Mouse (Mus musculus) erythroblast, embryonic 14.5 days (primary cell): ENCODE data around the gene Tcp11. TPM values are rescaled to one million over a fixed set of nuclear protein-coding genes. Genes with fewer than 3 reads are reported as not detected.

ENCODE experiments used
- H3K27me3 ChIP-seq: 2 replicates; pipeline ENCODE4 v1.6.1; 2012; ENCODE audit warnings: inconsistent platforms; ENCODE audit not compliant: control insufficient read depth
- H3K36me3 ChIP-seq: 2 replicates; pipeline ENCODE4 v1.6.1; 2012; ENCODE audit warnings: mild to moderate bottlenecking, inconsistent platforms; ENCODE audit not compliant: control insufficient read depth
- H3K4me1 ChIP-seq: 2 replicates; pipeline ENCODE4 v1.6.1; 2012; ENCODE audit warnings: inconsistent platforms; ENCODE audit not compliant: control insufficient read depth
- H3K4me3 ChIP-seq: replicated peaks from 2 replicates; pipeline ENCODE3; 2012; ENCODE audit warnings: moderate library complexity, mild to moderate bottlenecking, inconsistent platforms
- H3K9me3 ChIP-seq: 2 replicates; pipeline ENCODE4 v1.6.1; 2012; ENCODE audit warnings: low read length, inconsistent platforms, mixed read lengths; ENCODE audit not compliant: control insufficient read depth
- GATA1 ChIP-seq: IDR thresholded peaks from 2 replicates; pipeline ENCODE4 v1.6.1; 2012; ENCODE audit warnings: low read length, inconsistent platforms, mixed read lengths
- TAL1 ChIP-seq: IDR thresholded peaks from 3 replicates; pipeline ENCODE4 v1.6.1; 2012; ENCODE audit warnings: low read length, inconsistent platforms, mixed read lengths
- polyA plus RNA-seq: library from polyadenylated mRNA; stranded (reverse); fragments of >175 nt; gene quantifications from 2 replicates; pipeline ENCODE4 v1.2.3, GENCODE M21; 2012

Tcp11 gene
- polyA plus RNA-seq, 1 experiment: not detected

DNA sequence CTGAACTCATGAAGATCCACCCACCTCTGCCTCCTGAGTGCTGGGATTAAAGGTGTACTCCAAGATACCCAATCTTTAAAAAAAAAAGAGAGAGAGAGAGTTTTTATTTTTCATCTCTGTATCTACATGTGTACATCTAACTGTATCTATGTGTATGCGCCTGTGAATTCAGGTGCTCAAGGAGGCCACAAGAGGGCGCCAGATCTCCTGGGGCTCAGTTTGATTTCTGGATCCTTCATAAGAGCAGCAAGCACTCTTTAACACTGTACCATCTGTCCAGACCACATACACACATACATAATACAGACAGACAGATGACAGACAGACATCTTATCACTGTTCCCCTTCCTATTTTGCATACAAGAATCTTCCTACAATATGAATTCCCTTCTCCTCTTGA is 11.9 kb upstream of the Tcp11 start:
- Histone ChIP-seq H3K4me1 (no peaks in the 10 kb centered on the region), H3K9me3 (peaks cover 10% of the 10 kb centered on the region), H3K27me3 (no peaks in the 10 kb centered on the region), H3K36me3 (no peaks in the 10 kb centered on the region), H3K4me3 (no peak overlapping the region)
- TF ChIP-seq GATA1: no peak
- no peak for TF ChIP-seq TAL1

DNA sequence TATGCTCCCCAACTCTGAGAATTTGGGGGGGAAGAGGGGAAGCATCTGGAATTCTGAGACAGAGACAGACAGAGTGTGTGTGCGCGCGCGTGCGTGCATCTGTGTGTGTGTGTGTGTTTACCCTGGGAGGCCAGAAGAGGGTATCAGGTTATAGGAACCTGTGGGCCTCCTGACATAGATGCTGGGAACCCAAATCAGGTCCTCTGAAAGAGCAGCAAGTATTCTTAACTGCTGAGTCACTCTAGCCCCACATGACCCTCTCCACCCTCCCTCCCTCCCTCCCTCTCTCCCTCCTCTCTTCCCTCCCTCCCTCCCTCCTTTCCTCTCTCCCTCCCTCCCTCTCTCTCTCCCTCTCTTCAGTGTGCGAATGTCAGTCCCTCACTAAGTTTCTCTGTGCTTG is 8.3 kb upstream of the Tcp11 start:
- peaks cover 7% of the 10 kb centered on the region for H3K9me3 ChIP-seq
- H3K27me3 ChIP-seq: no peaks in the 10 kb centered on the region; the same call in 1 of the 2 replicates
- no peaks in the 10 kb centered on the region for H3K36me3 ChIP-seq
- no peak overlapping the region for H3K4me3 ChIP-seq
- TF ChIP-seq TAL1 (no peak), GATA1 (no peak)
- H3K4me1 ChIP-seq: no peaks in the 10 kb centered on the region; the same call in 1 of the 2 replicates

DNA sequence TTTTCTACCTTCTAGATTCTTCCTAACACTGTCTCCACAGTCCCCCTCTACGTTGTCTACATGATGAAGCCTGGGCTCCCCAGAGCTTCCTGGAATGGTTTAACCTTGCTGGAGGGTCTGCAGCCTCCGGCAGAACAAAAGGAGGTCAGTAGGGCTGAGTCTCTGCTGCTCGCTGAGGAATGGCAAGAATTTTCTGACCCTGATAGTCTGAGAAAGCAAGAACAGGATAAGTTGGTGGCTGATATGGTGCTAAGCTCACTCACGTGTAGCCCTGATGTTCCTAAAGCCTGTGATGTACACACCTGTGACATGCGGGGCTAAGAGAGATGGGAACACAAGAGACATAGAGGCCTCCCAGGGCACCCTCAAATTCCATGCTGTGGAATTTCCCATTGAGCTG is 7.0 kb upstream of the Tcp11 start:
- TF ChIP-seq GATA1 (no peak), TAL1 (no peak)
- Histone ChIP-seq H3K4me1 (no peaks in the 10 kb centered on the region; the same call in 1 of the 2 replicates), H3K4me3 (no peak overlapping the region), H3K27me3 (no peaks in the 10 kb centered on the region; the same call in 1 of the 2 replicates), H3K36me3 (no peaks in the 10 kb centered on the region), H3K9me3 (peaks cover 4% of the 10 kb centered on the region)

GRCm38 (mm10) chr17:28084964-28085363 is 4.5 kb upstream of the Tcp11 start:
- Histone ChIP-seq H3K36me3 (no peaks in the 10 kb centered on the region), H3K27me3 (peaks cover 15% of the 10 kb centered on the region), H3K4me1 (peaks cover 9% of the 10 kb centered on the region), H3K4me3 (no peak overlapping the region), H3K9me3 (peaks cover 4% of the 10 kb centered on the region; the same call in 1 of the 2 replicates)
- TF ChIP-seq GATA1: no peak
- no peak for TF ChIP-seq TAL1

DNA sequence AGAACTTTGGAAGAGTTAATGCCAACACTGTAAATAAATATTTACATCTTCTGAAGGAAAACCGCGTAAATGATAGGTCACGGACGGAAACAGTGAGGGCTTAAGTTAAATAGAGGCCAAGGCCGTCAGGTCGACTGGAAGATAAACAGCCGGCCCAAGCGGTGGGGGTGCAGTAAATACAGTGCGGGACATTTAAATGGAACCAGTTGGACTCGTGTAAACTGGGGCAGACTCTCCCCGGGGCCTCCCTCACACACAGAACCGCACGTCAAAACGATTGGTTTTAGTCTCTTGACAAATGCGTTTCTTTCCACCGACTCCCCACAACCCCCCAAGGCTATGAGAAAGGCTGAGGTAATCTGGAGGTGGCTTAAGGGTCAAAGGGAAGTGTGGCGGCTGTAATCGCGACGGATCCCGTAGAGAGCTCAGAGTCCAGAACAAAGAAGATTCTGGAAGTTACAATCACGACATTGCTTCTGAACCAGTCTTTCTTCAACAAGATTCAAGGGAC is 4.0 kb upstream of the Tcp11 start:
- TF ChIP-seq GATA1 (no peak), TAL1 (no peak)
- H3K9me3 ChIP-seq: peaks cover 4% of the 10 kb centered on the region; the same call in 1 of the 2 replicates
- no peaks in the 10 kb centered on the region for H3K36me3 ChIP-seq
- H3K4me3 ChIP-seq: no peak overlapping the region
- peaks cover 20% of the 10 kb centered on the region for H3K27me3 ChIP-seq
- H3K4me1 ChIP-seq: peaks cover 13% of the 10 kb centered on the region

- H3K4me1 ChIP-seq: peaks cover 13% of the 10 kb centered on the region
- H3K27me3 ChIP-seq: peaks cover 28% of the 10 kb centered on the region
- no peak overlapping the region for H3K4me3 ChIP-seq
- no peaks in the 10 kb centered on the region for H3K36me3 ChIP-seq
- no peak for TF ChIP-seq TAL1
- no peak for TF ChIP-seq GATA1
- H3K9me3 ChIP-seq: peaks cover 4% of the 10 kb centered on the region; the same call in 1 of the 2 replicates
These were observed 2.4 kb upstream of the Tcp11 start for GRCm38 (mm10) chr17:28082863-28083262.

GRCm38 (mm10) chr17:28081856-28082255 is 1.4 kb upstream of the Tcp11 start:
- H3K4me1 ChIP-seq: peaks cover 13% of the 10 kb centered on the region
- peaks cover 4% of the 10 kb centered on the region; the same call in 1 of the 2 replicates for H3K9me3 ChIP-seq
- no peak overlapping the region for H3K4me3 ChIP-seq
- TF ChIP-seq TAL1 (no peak), GATA1 (no peak)
- H3K36me3 ChIP-seq: no peaks in the 10 kb centered on the region
- H3K27me3 ChIP-seq: peaks cover 28% of the 10 kb centered on the region

DNA sequence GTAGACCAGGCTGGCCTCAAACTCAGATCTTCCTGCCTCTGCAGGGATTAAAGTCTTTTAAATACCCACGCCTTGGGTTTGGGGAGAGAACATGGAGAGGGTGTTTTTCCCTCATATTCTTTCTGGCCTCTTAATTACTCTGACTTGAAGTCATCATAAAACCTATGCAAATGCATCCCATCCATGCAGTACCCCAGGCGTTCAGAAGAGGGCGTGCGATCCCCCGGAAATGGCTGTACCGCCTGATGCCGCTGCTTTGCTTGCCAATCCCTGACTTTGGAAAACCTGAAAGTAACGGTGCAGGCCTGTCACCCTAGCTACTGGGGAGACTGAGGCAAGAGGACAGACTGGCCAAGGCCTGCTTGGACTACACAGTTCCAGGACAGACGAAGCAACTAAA is 946 bp upstream of the Tcp11 start:
- TF ChIP-seq TAL1 (no peak), GATA1 (no peak)
- H3K36me3 ChIP-seq: no peaks in the 10 kb centered on the region

DNA sequence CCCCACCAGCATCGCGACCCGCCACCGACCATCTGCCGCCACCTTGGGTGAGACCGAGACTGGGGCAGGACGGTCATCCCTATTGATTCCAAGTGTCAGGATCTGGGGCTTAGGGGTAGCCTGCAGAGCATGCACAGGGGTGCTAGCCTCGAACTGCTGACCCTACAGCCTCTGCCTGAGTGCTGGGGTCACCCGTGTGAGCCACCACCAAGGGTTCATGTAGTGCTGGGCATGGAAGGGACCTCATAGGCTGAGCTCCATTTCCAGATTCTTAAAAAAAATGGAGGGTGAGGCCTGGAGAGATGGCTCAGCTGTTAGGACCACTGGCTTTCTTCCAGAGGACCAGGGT is 352 bp upstream of the Tcp11 start:
- Histone ChIP-seq H3K36me3 (no peaks in the 10 kb centered on the region), H3K9me3 (peaks cover 4% of the 10 kb centered on the region; the same call in 1 of the 2 replicates), H3K4me3 (peak overlapping the region; percentile 9), H3K4me1 (peaks cover 13% of the 10 kb centered on the region), H3K27me3 (peaks cover 28% of the 10 kb centered on the region)
- TF ChIP-seq TAL1: no peak
- TF ChIP-seq GATA1: no peak

More for the DNA sequence above, 946 bp upstream of the Tcp11 start:
- H3K9me3 ChIP-seq: peaks cover 4% of the 10 kb centered on the region; the same call in 1 of the 2 replicates
- no peak overlapping the region for H3K4me3 ChIP-seq
- peaks cover 28% of the 10 kb centered on the region for H3K27me3 ChIP-seq
- peaks cover 13% of the 10 kb centered on the region for H3K4me1 ChIP-seq

DNA sequence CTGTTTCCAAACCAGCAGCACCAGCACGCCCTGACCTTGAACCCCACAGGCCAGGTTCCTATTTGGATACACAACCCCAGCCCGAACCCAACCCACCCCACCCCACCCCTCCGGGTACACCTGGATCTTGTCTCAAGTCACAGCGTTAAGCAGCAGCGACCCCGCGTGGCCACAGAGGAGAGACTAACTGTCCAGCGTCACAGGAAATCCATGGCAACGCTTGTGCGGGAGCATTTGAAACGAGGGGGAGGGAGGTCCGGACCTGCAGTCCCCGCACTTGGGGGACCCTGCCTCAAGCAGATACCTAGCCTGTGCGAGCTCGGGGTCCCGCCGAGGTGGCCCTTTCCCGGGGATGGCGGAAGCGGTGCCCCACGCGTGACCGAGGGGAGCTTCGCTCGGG is 821 bp downstream of the Tcp11 start:
- H3K36me3 ChIP-seq: no peaks in the 10 kb centered on the region
- no peak for TF ChIP-seq TAL1
- no peak for TF ChIP-seq GATA1
- H3K27me3 ChIP-seq: peaks cover 28% of the 10 kb centered on the region
- peaks cover 13% of the 10 kb centered on the region for H3K4me1 ChIP-seq
- H3K9me3 ChIP-seq: peaks cover 4% of the 10 kb centered on the region; the same call in 1 of the 2 replicates
- peak overlapping the region; percentile 55 for H3K4me3 ChIP-seq
